Mouse (Mus musculus) liver, embryonic 11.5 days (tissue): ENCODE data around the gene Gjc1. TPM values are rescaled to one million over a fixed set of nuclear protein-coding genes. Genes with fewer than 3 reads are reported as not detected.

Experiments used
- ATAC-seq: fragments of 200-750 bp; cut with Nextera tagmentation; replicated peaks from 2 replicates; pipeline ENCODE4 v1.8.0; 2017; ENCODE audit warnings: moderate number of reproducible peaks, mild to moderate bottlenecking, moderate TSS enrichment, moderate library complexity; ENCODE audit not compliant: low FRiP score
- DNase-seq: peaks from one replicate; pipeline ENCODE4 v3.0.0-alpha.2; 2017; ENCODE audit warnings: low spot score
- H3K27ac ChIP-seq: fragments of 300-500 bp; sonication (generic); 2 replicates; pipeline ENCODE4 v1.5.1; 2014; ENCODE audit warnings: mild to moderate bottlenecking, low read depth, low read length, control low read depth
- H3K27me3 ChIP-seq: fragments of 300-500 bp; sonication (generic); replicated peaks from 2 replicates; pipeline ENCODE4 v1.6.1; 2014; ENCODE audit warnings: low read length, mixed read lengths; ENCODE audit not compliant: control insufficient read depth, insufficient read depth
- H3K36me3 ChIP-seq: fragments of 300-500 bp; sonication (generic); 2 replicates; pipeline ENCODE4 v1.6.1; 2014; ENCODE audit warnings: mild to moderate bottlenecking, low read length, moderate library complexity, mixed read lengths; ENCODE audit not compliant: control insufficient read depth, insufficient read depth
- H3K4me1 ChIP-seq: fragments of 300-500 bp; sonication (generic); replicated peaks from 2 replicates; pipeline ENCODE4 v1.6.1; 2014; ENCODE audit warnings: low read length, mixed read lengths; ENCODE audit not compliant: control insufficient read depth, insufficient read depth
- H3K4me2 ChIP-seq: fragments of 300-500 bp; sonication (generic); 2 replicates; pipeline ENCODE4 v1.6.1; 2014; ENCODE audit warnings: mild to moderate bottlenecking, control low read depth, moderate library complexity
- H3K4me3 ChIP-seq: fragments of 300-500 bp; sonication (generic); 2 replicates; pipeline ENCODE4 v1.5.1; 2014; ENCODE audit warnings: low read depth, low read length, control low read depth
- H3K9ac ChIP-seq: fragments of 300-500 bp; sonication (generic); 2 replicates; pipeline ENCODE4 v1.6.1; 2014; ENCODE audit warnings: low read depth, low read length, control low read depth
- H3K9me3 ChIP-seq: fragments of 300-500 bp; sonication (generic); 2 replicates; pipeline ENCODE4 v1.6.1; 2016; ENCODE audit warnings: low read length, inconsistent platforms, mixed read lengths; ENCODE audit not compliant: control insufficient read depth
- WGBS: fragments of 180-500 bp; shearing (Covaris S2); extraction: QIAGEN DNeasy Blood & Tissue Kit; methylation state at CpG from one replicate; pipeline ENCODE4 v1.1.7; 2014; 5-methylcytosine and 5-hydroxymethylcytosine counted together
- polyA plus RNA-seq: library from polyadenylated mRNA; unstranded; fragments of >200 nt; fragmentation: Nextera tagmentation; extraction: Ambion mirVana; gene quantifications from 2 replicates; pipeline ENCODE4 v1.2.1, GENCODE M21; 2014

Gene Gjc1
- polyA plus RNA-seq, 1 experiment from 2014 or later: 20.8 TPM

GRCm38 (mm10) chr11:102771916-102772714, 47.4 kb downstream of the Gjc1 start:
- H3K27me3 ChIP-seq: peaks cover 39% of the 10 kb centered on the region
- 34% methylated on average over 16 of the region's 16 CpGs for WGBS

GRCm38 (mm10) chr11:102770662-102771435, 48.7 kb downstream of the Gjc1 start:
- 44% methylated on average over 15 of the region's 15 CpGs for WGBS

More at GRCm38 (mm10) chr11:102771916-102772714, 47.4 kb downstream of the Gjc1 start:
- H3K4me2 ChIP-seq: no peak overlapping the region
- no peak overlapping the region for H3K27ac ChIP-seq
- no peak overlapping the region for H3K4me3 ChIP-seq
- H3K9me3 ChIP-seq: no peaks in the 10 kb centered on the region
- no peaks in the 10 kb centered on the region for H3K36me3 ChIP-seq
- ATAC-seq (no peak), DNase-seq (no peak)
- no peak overlapping the region for H3K9ac ChIP-seq
- H3K4me1 ChIP-seq: peaks cover 15% of the 10 kb centered on the region

GRCm38 (mm10) chr11:102769993-102770661, 49.4 kb downstream of the Gjc1 start:
- Histone ChIP-seq H3K27ac (no peak overlapping the region), H3K4me1 (peaks cover 15% of the 10 kb centered on the region), H3K9ac (no peak overlapping the region), H3K9me3 (no peaks in the 10 kb centered on the region), H3K36me3 (no peaks in the 10 kb centered on the region), H3K4me3 (no peak overlapping the region), H3K27me3 (peaks cover 39% of the 10 kb centered on the region), H3K4me2 (no peak overlapping the region)
- no peak for ATAC-seq
- 81% methylated on average over 12 of the region's 12 CpGs for WGBS
- no peak for DNase-seq

More at GRCm38 (mm10) chr11:102770662-102771435, 48.7 kb downstream of the Gjc1 start:
- Histone ChIP-seq H3K4me2 (no peak overlapping the region), H3K4me3 (no peak overlapping the region), H3K9me3 (no peaks in the 10 kb centered on the region), H3K9ac (no peak overlapping the region), H3K27ac (no peak overlapping the region), H3K27me3 (peaks cover 39% of the 10 kb centered on the region), H3K36me3 (no peaks in the 10 kb centered on the region), H3K4me1 (peaks cover 15% of the 10 kb centered on the region)
- ATAC-seq (no peak), DNase-seq (no peak)

DNA sequence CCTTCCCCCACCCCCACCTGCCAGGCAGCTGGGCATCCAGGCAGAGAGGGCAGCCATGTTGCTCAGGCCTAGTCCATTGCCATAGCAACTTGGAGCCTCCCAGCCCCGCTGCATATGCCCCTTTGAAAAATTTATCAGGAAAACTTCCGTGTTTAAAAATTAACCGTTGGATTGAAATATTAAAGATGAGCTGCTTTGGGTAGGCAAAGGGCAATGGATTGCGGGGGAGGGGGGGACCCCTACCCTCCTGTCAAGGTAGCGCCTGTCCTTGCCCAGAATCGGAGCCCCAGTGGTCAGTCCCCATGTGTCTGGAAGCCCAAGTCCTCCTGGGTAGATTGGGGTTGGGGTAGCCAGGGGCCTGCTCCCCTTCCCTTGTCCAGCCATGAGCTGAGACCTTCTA, 50.4 kb downstream of the Gjc1 start:
- no peak for DNase-seq
- Histone ChIP-seq H3K9ac (no peak overlapping the region), H3K27ac (no peak overlapping the region), H3K27me3 (peaks cover 31% of the 10 kb centered on the region), H3K36me3 (no peaks in the 10 kb centered on the region), H3K4me2 (no peak overlapping the region), H3K4me3 (no peak overlapping the region), H3K9me3 (no peaks in the 10 kb centered on the region), H3K4me1 (peaks cover 8% of the 10 kb centered on the region; the same call in 1 of the 2 replicates)
- ATAC-seq: no peak
- 88% methylated on average over 6 of the region's 6 CpGs for WGBS

GRCm38 (mm10) chr11:102767055-102767670, 52.3 kb downstream of the Gjc1 start:
- Histone ChIP-seq H3K27me3 (peaks cover 33% of the 10 kb centered on the region), H3K9me3 (no peaks in the 10 kb centered on the region), H3K36me3 (no peaks in the 10 kb centered on the region), H3K27ac (no peak overlapping the region), H3K4me2 (no peak overlapping the region), H3K4me1 (peaks cover 6% of the 10 kb centered on the region; the same call in 1 of the 2 replicates), H3K9ac (no peak overlapping the region), H3K4me3 (no peak overlapping the region)
- no peak for ATAC-seq
- DNase-seq: no peak
- 62% methylated on average over 6 of the region's 6 CpGs for WGBS

- ATAC-seq (no peak), DNase-seq (no peak)
- no peak overlapping the region for H3K4me2 ChIP-seq
- no peaks in the 10 kb centered on the region for H3K9me3 ChIP-seq
- no peak overlapping the region for H3K27ac ChIP-seq
- no peak overlapping the region for H3K9ac ChIP-seq
- H3K36me3 ChIP-seq: no peaks in the 10 kb centered on the region
- 71% methylated on average over 5 of the region's 5 CpGs for WGBS
- no peak overlapping the region for H3K4me3 ChIP-seq
- H3K4me1 ChIP-seq: peaks cover 10% of the 10 kb centered on the region
- peaks cover 38% of the 10 kb centered on the region for H3K27me3 ChIP-seq
These were observed 54.1 kb downstream of the Gjc1 start for GRCm38 (mm10) chr11:102765416-102765815.

DNA sequence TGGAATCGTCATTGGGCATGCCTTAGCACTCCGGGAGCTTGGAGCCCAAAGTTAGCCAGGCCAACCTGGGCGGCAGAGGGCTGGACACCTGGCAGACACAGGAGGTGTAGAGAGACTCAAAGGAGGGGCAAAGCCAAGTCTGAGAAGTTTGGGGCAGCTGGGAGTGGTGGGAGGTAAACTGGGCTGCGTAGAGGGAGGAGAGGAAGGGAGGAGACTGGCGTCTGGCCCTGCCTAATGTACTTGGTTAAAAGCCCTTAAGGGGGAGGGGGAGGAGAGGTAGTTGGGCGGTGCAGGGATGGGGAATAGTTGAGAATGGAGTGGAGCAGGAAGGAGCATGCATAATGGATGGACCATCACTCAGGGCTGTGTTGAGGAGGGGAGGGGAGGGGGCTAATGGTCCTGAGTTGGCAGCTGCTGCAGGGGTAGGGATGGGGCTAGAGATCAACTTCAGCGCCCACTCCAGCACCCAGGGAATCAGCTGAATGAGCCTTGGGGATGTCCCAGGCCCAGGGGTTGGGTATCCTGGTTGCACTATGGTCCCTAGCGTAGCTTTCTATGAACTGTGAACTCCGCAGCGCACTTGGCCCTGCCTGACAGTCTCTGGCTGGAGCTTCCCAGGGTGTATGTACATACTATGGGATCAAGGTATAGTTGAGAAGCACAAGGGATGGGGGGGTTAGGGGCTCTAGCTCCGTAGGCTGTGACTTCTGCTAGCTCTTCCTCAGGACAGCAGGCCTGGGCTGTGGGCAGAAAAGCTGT, 56.3 kb downstream of the Gjc1 start:
- no peak for DNase-seq
- 49% methylated on average over 11 of the region's 11 CpGs for WGBS
- Histone ChIP-seq H3K9me3 (no peaks in the 10 kb centered on the region), H3K27ac (no peak overlapping the region), H3K4me1 (peaks cover 9% of the 10 kb centered on the region), H3K9ac (no peak overlapping the region), H3K27me3 (peaks cover 47% of the 10 kb centered on the region), H3K4me2 (no peak overlapping the region), H3K36me3 (no peaks in the 10 kb centered on the region), H3K4me3 (no peak overlapping the region)
- ATAC-seq: no peak

GRCm38 (mm10) chr11:102762248-102762647, 57.3 kb downstream of the Gjc1 start:
- WGBS: 10% methylated on average over 15 of the region's 15 CpGs
- DNase-seq (no peak), ATAC-seq (no peak)
- H3K4me3 ChIP-seq: peak overlapping the region; percentile 57
- H3K9ac ChIP-seq: no peak overlapping the region; the same call in 1 of the 2 replicates
- H3K4me1 ChIP-seq: peaks cover 9% of the 10 kb centered on the region
- H3K27ac ChIP-seq: no peak overlapping the region
- no peaks in the 10 kb centered on the region for H3K36me3 ChIP-seq
- H3K4me2 ChIP-seq: peak overlapping the region; percentile 89
- H3K9me3 ChIP-seq: no peaks in the 10 kb centered on the region
- peaks cover 47% of the 10 kb centered on the region for H3K27me3 ChIP-seq
